Mouse (Mus musculus): ENCODE measurements around the gene Ndst2. TPM values are rescaled to one million over a fixed set of nuclear protein-coding genes. Genes with fewer than 3 reads are reported as not detected.
"Not testable (repeated sequence)": the region's sequence is repeated elsewhere in the genome, so short reads cannot be mapped to it uniquely, and the experiment has no call there.

The Ndst2 gene
- polyA plus RNA-seq, 1 experiment from 2014 or later = 17.2 TPM

- H3K9me3 ChIP-seq (replicated peaks; ENCODE audit: control insufficient read depth, low read length) = no peaks in the 10 kb centered on the region
- no peak overlapping the region for H3K4me3 ChIP-seq (ENCODE audit: low read length)
- no peak overlapping the region for H3K9ac ChIP-seq (ENCODE audit: low read length)
- H3K36me3 ChIP-seq (ENCODE audit: control insufficient read depth, insufficient read depth) = peaks cover 76% of the 10 kb centered on the region
- ATAC-seq (replicated peaks; ENCODE audit: extremely low read depth, insufficient read depth, low FRiP score) = no peak
- H3K27ac ChIP-seq (ENCODE audit: low read length) = no peak overlapping the region
- no peak overlapping the region for H3K4me2 ChIP-seq (ENCODE audit: low read depth, low read length)
- H3K4me1 ChIP-seq (ENCODE audit: control insufficient read depth, insufficient read depth, low read length) = peaks cover 7% of the 10 kb centered on the region
- WGBS = 84% methylated on average over 10 of the region's 10 CpGs
- H3K27me3 ChIP-seq (ENCODE audit: control insufficient read depth, insufficient read depth, low read length) = no peaks in the 10 kb centered on the region
Measured at GRCm38 (mm10) chr14:20718443-20718842, 15.9 kb downstream of the Ndst2 start.

- 31% methylated on average over 11 of the region's 11 CpGs for WGBS
- Histone ChIP-seq H3K27me3 (ENCODE audit: control insufficient read depth, insufficient read depth, low read length) (no peaks in the 10 kb centered on the region), H3K4me1 (ENCODE audit: control insufficient read depth, insufficient read depth, low read length) (peaks cover 14% of the 10 kb centered on the region), H3K9ac (ENCODE audit: low read length) (peak overlapping the region; percentile 46; the same call in 1 of the 2 replicates), H3K36me3 (ENCODE audit: control insufficient read depth, insufficient read depth) (peaks cover 69% of the 10 kb centered on the region), H3K9me3 (replicated peaks; ENCODE audit: control insufficient read depth, low read length) (no peaks in the 10 kb centered on the region), H3K27ac (ENCODE audit: low read length) (peak overlapping the region; percentile 83), H3K4me3 (ENCODE audit: low read length) (no peak overlapping the region), H3K4me2 (ENCODE audit: low read depth, low read length) (no peak overlapping the region)
- peak; percentile 67 for ATAC-seq (replicated peaks; ENCODE audit: extremely low read depth, insufficient read depth, low FRiP score)
Measured at GRCm38 (mm10) chr14:20713832-20714231, 20.5 kb downstream of the Ndst2 start.

GRCm38 (mm10) chr14:20708239-20708638 lies 26.1 kb downstream of the Ndst2 start:
- H3K36me3 ChIP-seq (ENCODE audit: control insufficient read depth, insufficient read depth) = peaks cover 29% of the 10 kb centered on the region

DNA sequence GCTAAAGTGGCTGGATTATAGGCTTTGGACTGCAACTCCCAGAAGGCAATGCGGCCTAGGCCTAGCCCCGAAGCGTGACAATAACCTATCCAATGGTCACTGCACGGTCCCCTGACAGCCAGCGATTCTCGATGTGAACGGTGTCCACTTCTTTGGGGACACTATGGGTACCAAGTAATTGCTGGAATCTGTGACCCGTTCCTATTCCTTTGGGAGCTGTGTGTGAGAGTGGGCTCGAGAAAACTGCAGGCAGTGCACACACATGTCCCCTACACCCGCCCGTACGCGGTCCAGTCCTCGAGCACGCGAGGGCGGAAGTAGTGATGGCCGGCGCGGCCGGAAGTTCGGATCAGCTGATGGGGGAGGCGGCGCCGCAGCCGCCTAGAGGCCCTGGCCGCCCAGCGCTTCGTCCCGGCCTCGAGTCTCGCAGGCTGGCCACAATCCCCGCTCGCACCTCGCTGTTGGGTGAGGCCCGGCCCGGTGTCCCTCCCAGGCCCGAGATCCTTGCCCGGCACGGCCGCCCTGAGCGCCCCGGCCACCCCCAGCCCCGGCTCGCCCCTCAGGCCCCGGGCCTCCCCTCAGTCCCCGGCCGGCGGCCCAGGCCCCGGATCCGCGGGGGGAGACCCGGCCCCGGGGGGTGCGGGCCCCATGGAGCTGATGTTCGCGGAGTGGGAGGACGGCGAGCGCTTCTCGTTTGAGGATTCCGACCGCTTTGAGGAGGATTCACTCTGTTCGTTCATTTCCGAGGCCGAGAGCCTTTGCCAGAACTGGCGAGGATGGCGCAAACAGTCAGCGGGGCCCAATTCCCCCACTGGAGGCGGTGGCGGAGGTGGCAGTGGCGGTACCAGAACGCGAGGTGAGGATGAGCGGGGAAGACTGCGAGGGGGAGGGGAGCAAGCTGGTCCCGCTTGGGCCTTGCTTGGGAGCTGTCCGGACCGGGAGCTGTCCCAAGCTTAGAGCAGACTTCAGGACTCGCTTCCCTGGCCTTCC lies 26.9 kb downstream of the Ndst2 start, which contains the start of gene Zswim8:
TSS of gene Zswim8 (plus strand) at position 352 of the 990 bp plus-strand sequence.
- H3K36me3 ChIP-seq (ENCODE audit: control insufficient read depth, insufficient read depth) = peaks cover 22% of the 10 kb centered on the region
- peak within 1 kb of the TSS; percentile 86 for H3K27ac ChIP-seq (ENCODE audit: low read length)
- H3K9ac ChIP-seq (ENCODE audit: low read length) = peak within 1 kb of the TSS; percentile 85
- H3K4me2 ChIP-seq (ENCODE audit: low read depth, low read length) = peak within 1 kb of the TSS; percentile 80
- WGBS = under 1% methylated on average over 79 of the region's 80 CpGs
- H3K4me3 ChIP-seq (ENCODE audit: low read length) = peak within 1 kb of the TSS; percentile 71
- H3K9me3 ChIP-seq (replicated peaks; ENCODE audit: control insufficient read depth, low read length) = no peaks in the 10 kb centered on the region
- peak; percentile 92 for ATAC-seq (replicated peaks; ENCODE audit: extremely low read depth, insufficient read depth, low FRiP score)
- no peaks in the 10 kb centered on the region for H3K27me3 ChIP-seq (ENCODE audit: control insufficient read depth, insufficient read depth, low read length)
- peaks cover 19% of the 10 kb centered on the region for H3K4me1 ChIP-seq (ENCODE audit: control insufficient read depth, insufficient read depth, low read length)

More at GRCm38 (mm10) chr14:20708239-20708638, 26.1 kb downstream of the Ndst2 start:
- WGBS = 9% methylated on average over 10 of the region's 10 CpGs
- H3K4me1 ChIP-seq (ENCODE audit: control insufficient read depth, insufficient read depth, low read length) = peaks cover 19% of the 10 kb centered on the region
- no peaks in the 10 kb centered on the region for H3K9me3 ChIP-seq (replicated peaks; ENCODE audit: control insufficient read depth, low read length)
- H3K27ac ChIP-seq (ENCODE audit: low read length) = no peak overlapping the region
- peak overlapping the region; percentile 85 for H3K9ac ChIP-seq (ENCODE audit: low read length)
- peak overlapping the region; percentile 80 for H3K4me2 ChIP-seq (ENCODE audit: low read depth, low read length)
- no peak for ATAC-seq (replicated peaks; ENCODE audit: extremely low read depth, insufficient read depth, low FRiP score)
- no peaks in the 10 kb centered on the region for H3K27me3 ChIP-seq (ENCODE audit: control insufficient read depth, insufficient read depth, low read length)
- H3K4me3 ChIP-seq (ENCODE audit: low read length) = peak overlapping the region; percentile 71

DNA sequence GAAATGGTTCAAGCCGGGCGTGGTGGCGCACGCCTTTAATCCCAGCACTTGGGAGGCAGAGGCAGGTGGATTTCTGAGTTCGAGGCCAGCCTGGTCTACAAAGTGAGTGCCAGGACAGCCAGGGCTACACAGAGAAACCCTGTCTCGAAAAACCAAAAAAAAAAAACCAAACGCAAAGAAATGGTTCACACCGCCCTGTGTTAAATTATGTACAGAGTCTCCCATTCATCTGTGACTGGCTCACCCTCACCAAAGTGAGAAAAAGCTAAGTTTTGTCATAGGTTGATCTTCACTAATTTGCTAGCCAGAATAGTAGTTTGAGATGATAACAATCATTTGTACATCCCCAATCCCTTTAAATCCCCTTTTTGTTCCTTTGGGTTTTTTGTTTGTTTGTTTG lies 30.9 kb downstream of the Ndst2 start:
- Histone ChIP-seq H3K27ac (ENCODE audit: low read length) (peak overlapping the region; percentile 92; the same call in 1 of the 2 replicates), H3K4me1 (ENCODE audit: control insufficient read depth, insufficient read depth, low read length) (peaks cover 35% of the 10 kb centered on the region), H3K4me2 (ENCODE audit: low read depth, low read length) (peak overlapping the region; percentile 73), H3K9ac (ENCODE audit: low read length) (peak overlapping the region; percentile 97), H3K4me3 (ENCODE audit: low read length) (peak overlapping the region; percentile 96)
- not testable (repeated sequence) for H3K27me3 ChIP-seq (ENCODE audit: control insufficient read depth, insufficient read depth, low read length); H3K36me3 ChIP-seq (ENCODE audit: control insufficient read depth, insufficient read depth); H3K9me3 ChIP-seq (replicated peaks; ENCODE audit: control insufficient read depth, low read length); ATAC-seq (replicated peaks; ENCODE audit: extremely low read depth, insufficient read depth, low FRiP score)
- 10% methylated on average over 8 of the region's 8 CpGs for WGBS

- H3K9ac ChIP-seq (ENCODE audit: low read length) = peak within 1 kb of the TSS; percentile 97
- no peaks in the 10 kb centered on the region for H3K9me3 ChIP-seq (replicated peaks; ENCODE audit: control insufficient read depth, low read length)
- peak within 1 kb of the TSS; percentile 96 for H3K4me3 ChIP-seq (ENCODE audit: low read length)
- H3K4me2 ChIP-seq (ENCODE audit: low read depth, low read length) = peak within 1 kb of the TSS; percentile 73
- H3K27me3 ChIP-seq (ENCODE audit: control insufficient read depth, insufficient read depth, low read length) = no peaks in the 10 kb centered on the region
- peak within 1 kb of the TSS; percentile 92 for H3K27ac ChIP-seq (ENCODE audit: low read length)
- H3K4me1 ChIP-seq (ENCODE audit: control insufficient read depth, insufficient read depth, low read length) = peaks cover 39% of the 10 kb centered on the region
- peak; percentile 68 for ATAC-seq (replicated peaks; ENCODE audit: extremely low read depth, insufficient read depth, low FRiP score)
- H3K36me3 ChIP-seq (ENCODE audit: control insufficient read depth, insufficient read depth) = peaks cover 4% of the 10 kb centered on the region; the same call in 1 of the 2 replicates
- under 1% methylated on average over 61 of the region's 61 CpGs for WGBS
Measured at GRCm38 (mm10) chr14:20702741-20703381, 31.5 kb downstream of the Ndst2 start, which contains the start of gene Chchd1. Chchd1 (plus strand) TSS chr14:20703006.

- no peaks in the 10 kb centered on the region for H3K27me3 ChIP-seq (ENCODE audit: control insufficient read depth, insufficient read depth, low read length)
- 0 out of 2 replicates have a peak, but pooled peaks have one; percentile 10 for ATAC-seq (replicated peaks; ENCODE audit: extremely low read depth, insufficient read depth, low FRiP score)
- no peaks in the 10 kb centered on the region for H3K9me3 ChIP-seq (replicated peaks; ENCODE audit: control insufficient read depth, low read length)
- H3K4me3 ChIP-seq (ENCODE audit: low read length) = peak overlapping the region; percentile 96
- H3K9ac ChIP-seq (ENCODE audit: low read length) = peak overlapping the region; percentile 97
- H3K27ac ChIP-seq (ENCODE audit: low read length) = peak overlapping the region; percentile 92
- peak overlapping the region; percentile 73 for H3K4me2 ChIP-seq (ENCODE audit: low read depth, low read length)
- peaks cover 4% of the 10 kb centered on the region; the same call in 1 of the 2 replicates for H3K36me3 ChIP-seq (ENCODE audit: control insufficient read depth, insufficient read depth)
- WGBS = 4% methylated on average over 15 of the region's 15 CpGs
- H3K4me1 ChIP-seq (ENCODE audit: control insufficient read depth, insufficient read depth, low read length) = peaks cover 44% of the 10 kb centered on the region
Measured at GRCm38 (mm10) chr14:20702096-20702740, 32.1 kb downstream of the Ndst2 start.

DNA sequence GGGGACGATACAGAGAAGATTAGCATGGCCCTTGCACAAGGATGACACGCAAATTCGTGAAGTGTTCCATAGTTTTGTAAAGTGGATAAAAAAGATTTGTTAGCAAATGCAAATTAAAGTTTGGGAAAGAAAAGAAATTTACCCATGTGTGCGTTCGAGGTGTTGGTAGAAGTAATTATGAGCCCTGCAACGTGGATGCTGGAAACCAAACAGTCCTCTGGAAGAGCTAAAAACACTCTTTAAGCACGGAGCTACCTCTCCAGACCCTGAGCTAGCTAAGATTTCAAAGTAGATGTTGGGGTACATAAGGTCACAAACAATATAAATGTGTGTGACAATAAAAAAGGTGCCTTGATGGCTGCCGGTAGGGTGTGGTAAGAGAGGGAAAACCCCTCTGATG lies 32.8 kb downstream of the Ndst2 start:
- 67% methylated on average over 8 of the region's 8 CpGs for WGBS
- peak overlapping the region; percentile 92 for H3K27ac ChIP-seq (ENCODE audit: low read length)
- H3K4me1 ChIP-seq (ENCODE audit: control insufficient read depth, insufficient read depth, low read length) = peaks cover 46% of the 10 kb centered on the region

More for the DNA sequence above, 32.8 kb downstream of the Ndst2 start:
- peak overlapping the region; percentile 97 for H3K9ac ChIP-seq (ENCODE audit: low read length)
- no peaks in the 10 kb centered on the region for H3K9me3 ChIP-seq (replicated peaks; ENCODE audit: control insufficient read depth, low read length)
- no peak for ATAC-seq (replicated peaks; ENCODE audit: extremely low read depth, insufficient read depth, low FRiP score)
- peak overlapping the region; percentile 73 for H3K4me2 ChIP-seq (ENCODE audit: low read depth, low read length)
- H3K27me3 ChIP-seq (ENCODE audit: control insufficient read depth, insufficient read depth, low read length) = no peaks in the 10 kb centered on the region
- peak overlapping the region; percentile 96 for H3K4me3 ChIP-seq (ENCODE audit: low read length)
- peaks cover 4% of the 10 kb centered on the region; the same call in 1 of the 2 replicates for H3K36me3 ChIP-seq (ENCODE audit: control insufficient read depth, insufficient read depth)

Measured in heart, embryonic 16.5 days (tissue).